Mouse (Mus musculus) adrenal gland, postnatal 10 days (tissue): ENCODE results near the gene Nipal4. TPM values are rescaled to one million over a fixed set of nuclear protein-coding genes. Genes with fewer than 3 reads are reported as not detected.

Source experiments
- DNase-seq: peaks from one replicate; pipeline ENCODE4 v3.0.0; 2021; ENCODE audit warnings: mixed read lengths
- microRNA-seq: library from miRNA; unstranded; fragments of <30 nt; microRNA quantifications from one replicate; pipeline ENCODE4 v1.2.0, GENCODE M21; 2021
- total RNA-seq, 2 experiments: library from RNA; stranded (reverse); gene quantifications; 2 replicates each; pipeline ENCODE4 v1.2.3; 2021

Gene Nipal4
- total RNA-seq, 2 experiments from 2014 or later = 0.12 TPM; not detected in 1

DNA sequence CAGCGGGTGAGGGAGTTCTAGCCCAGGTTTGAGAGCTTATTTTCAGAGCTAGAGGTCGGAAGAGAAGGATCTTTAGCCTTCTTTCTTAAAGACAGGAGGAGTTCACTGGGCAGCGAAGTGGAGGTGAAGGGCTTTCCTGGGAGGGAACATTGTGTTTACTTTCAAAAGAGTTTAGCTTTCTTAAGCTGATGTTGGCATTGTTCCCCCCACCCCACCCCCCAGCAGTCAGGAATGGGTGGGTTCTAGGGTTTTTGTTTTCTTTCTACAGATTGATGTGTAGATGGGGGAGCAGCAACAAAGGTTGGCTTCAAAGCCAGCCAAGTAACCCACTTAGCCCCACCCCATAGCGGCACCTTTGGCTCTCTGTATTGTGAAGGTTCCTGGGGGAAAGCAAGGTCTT is 51.3 kb downstream of the Nipal4 start:
- no peak for DNase-seq

DNA sequence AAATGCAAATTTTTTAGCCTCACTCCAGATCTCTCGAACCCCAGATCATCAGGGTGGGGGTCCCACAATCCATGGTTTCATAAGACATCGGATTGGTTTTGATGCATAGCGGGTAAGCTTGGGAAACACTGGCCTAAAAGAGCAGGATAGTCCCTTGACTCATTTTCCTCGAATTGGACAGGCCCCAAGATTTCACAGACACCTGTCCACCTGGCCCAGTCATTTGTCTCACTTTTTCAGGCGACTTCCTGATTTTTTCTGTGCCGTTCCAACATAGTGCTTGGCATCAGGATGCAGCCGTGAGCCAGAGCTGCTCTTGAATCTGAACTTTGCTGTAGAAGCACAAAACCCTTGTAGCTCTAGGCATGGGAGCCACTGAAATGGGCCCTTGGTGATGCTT is 52.1 kb downstream of the Nipal4 start:
- DNase-seq = no peak

DNA sequence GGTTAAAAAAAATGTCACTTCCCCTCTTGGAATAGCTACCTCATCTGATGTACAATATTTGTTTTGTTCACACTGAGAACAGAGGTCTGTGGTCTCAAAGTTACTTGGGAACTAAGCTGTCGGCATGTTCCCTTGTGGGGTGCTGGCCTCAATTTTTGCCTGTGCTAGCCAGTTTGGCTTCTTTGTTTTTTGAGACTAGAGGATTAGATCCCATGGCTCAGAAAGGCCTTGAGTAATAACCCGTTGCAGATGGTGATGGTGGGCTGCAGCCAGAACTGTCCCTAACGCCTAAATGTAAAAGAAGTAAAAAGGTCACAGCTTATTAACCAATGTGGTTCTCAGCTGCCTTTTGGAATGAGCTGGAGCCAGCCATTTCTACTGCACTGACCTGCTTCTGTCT is 53.1 kb downstream of the Nipal4 start:
- no peak for DNase-seq

DNA sequence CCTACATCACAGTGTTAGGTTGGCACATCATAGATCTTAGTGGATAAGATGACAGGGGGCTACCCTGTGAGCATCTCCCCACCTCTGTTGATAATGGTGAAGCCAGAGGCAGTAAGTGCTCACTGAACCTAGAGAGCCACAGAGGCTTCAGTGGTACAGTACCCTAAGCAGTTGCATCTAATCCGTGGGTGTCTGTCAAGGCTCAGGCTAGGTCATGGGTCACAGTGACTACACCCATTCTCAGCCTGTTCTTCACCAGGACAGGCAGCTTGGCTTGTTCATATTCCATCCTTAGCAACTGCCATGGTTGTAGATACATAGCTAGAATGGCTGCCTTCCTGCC is 55.4 kb downstream of the Nipal4 start:
- no peak for DNase-seq

DNA sequence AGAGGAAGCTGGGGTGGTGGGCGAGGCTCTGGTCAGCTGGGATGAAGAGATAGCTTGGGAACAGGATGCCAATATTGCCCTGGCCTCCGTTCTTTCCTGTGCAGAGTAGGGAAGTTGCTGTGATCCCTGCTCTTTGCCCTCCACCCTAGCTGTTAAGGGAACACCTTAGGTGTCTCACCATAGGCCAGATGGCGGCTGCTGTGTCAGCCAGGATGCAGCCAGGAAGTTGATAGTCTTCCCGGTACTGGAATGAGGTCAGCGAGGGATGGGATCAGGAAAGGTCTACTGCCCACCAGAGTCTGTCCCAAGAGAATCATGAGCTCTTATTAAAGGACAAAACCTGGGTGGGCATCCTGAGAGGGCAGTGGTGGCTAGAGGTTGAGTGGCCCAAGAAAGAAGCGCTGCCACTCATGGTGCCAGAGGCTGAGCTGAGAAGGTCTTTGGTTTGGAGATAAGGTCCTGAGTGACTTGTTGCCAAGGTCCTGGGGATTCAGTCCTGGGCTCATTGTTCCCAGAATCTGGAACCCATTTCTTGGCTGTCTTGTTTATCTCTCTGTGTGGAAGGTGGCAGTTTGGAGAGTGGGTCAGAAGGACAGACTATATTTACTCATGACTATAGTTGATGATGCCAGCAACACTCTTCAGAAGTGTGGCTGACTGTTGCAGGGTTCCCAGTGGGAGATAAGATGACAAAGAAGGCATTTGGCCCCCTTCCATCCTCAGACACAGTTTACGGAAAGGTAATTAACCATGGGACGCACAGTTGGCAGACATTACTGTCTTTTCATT is 56.0 kb downstream of the Nipal4 start:
- no peak for DNase-seq

DNA sequence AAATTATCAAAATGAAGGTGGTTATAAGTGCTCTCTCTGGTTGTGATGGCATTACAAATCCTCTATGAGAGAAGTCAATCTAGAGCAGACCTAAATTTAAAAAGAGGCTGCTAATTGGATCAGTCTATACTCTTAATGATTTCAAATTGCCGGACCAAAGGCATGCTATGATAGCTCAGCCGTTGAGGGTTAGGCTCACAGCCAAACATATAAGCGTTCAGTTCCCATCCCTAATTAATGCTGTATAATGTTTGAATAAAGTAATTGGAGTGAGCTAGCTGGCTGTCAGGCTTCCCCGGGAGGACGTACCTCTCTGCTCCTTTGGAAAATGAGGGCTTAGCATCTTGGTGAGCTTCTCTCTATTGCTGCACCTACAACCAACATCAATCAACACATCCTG is 57.1 kb downstream of the Nipal4 start:
- no peak for DNase-seq

DNA sequence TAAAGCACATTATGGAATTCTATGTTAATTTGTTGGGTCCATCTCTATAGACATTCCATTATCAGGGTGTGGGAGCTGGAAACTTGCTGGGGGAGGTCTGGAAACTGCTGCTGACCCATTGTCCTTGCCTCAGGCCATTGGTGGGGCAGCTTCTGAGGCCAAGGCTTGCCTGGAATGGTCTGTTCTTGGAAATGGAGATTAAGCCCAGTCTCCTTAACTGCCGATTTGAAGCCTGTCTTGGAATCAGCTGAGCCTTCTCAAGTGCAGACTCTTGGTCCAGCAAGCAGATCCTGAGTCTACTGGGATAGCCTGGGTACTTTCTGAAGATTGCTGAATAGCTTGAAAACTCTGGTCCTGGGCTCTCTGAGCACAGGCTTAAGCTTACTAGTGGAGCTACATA is 59.3 kb downstream of the Nipal4 start:
- DNase-seq = no peak

DNA sequence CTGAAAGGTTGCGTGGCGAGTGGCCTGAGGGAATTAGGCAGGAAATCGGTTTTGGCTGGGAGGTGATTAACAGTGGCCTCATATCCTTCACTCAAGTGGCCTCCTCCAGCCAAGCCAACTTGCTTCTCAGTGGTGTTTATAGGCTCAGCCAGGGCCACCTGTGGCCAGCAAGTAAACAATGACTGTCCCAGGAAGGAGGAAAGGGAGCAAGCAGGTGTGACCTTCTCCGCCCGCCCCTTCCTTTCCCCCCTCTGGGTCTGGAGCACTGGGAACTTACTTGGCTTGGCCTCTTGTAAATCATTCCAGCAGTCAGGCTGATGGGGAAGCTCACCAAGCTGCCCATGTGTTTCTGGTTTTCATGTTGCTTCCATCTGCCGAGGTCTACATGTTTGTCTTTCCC is 64.2 kb downstream of the Nipal4 start:
- DNase-seq = no peak

Small RNAs within 50 kb of the gene (microRNA-seq; reads per million reads assigned to microRNA genes)
- not detected for gene Mir7239
- gene Mir8100 = not detected

Other genes starting within 250 kb of the Nipal4 start
- 1 to 10 TPM; 7.8 to 9.9 TPM for gene Lsm11, start 221.6 kb downstream of the Nipal4 start, total RNA-seq
- 10 to 100 TPM; 16.6 to 19.4 TPM for gene Thg1l, start 211.0 kb downstream of the Nipal4 start, total RNA-seq
- gene Sox30, start 186.2 kb downstream of the Nipal4 start, total RNA-seq = under 1 TPM; 0.24 to 0.36 TPM
- 1 to 10 TPM; 4.0 to 4.6 TPM for gene Gm12166, start 114.2 kb downstream of the Nipal4 start, total RNA-seq
- gene Adam19, start 110.5 kb downstream of the Nipal4 start, total RNA-seq = 10 to 100 TPM; 15.5 to 25.3 TPM
- not detected for gene Fndc9, start 69.0 kb upstream of the Nipal4 start, total RNA-seq
- gene Cyfip2, start 146.4 kb upstream of the Nipal4 start, total RNA-seq = 10 to 100 TPM; 35.4 to 39.7 TPM
- gene Itk, start 223.0 kb upstream of the Nipal4 start, total RNA-seq = 1 to 10 TPM; 2.0 to 2.5 TPM
- gene Fam71b, start 230.1 kb upstream of the Nipal4 start, total RNA-seq = not detected